Mouse (Mus musculus) lung, postnatal 10 days (tissue): ENCODE data around the gene Gbgt1.

ENCODE experiments used
- DNase-seq: peaks from one replicate; pipeline ENCODE4 v3.0.0; 2021

Gbgt1 gene

DNA sequence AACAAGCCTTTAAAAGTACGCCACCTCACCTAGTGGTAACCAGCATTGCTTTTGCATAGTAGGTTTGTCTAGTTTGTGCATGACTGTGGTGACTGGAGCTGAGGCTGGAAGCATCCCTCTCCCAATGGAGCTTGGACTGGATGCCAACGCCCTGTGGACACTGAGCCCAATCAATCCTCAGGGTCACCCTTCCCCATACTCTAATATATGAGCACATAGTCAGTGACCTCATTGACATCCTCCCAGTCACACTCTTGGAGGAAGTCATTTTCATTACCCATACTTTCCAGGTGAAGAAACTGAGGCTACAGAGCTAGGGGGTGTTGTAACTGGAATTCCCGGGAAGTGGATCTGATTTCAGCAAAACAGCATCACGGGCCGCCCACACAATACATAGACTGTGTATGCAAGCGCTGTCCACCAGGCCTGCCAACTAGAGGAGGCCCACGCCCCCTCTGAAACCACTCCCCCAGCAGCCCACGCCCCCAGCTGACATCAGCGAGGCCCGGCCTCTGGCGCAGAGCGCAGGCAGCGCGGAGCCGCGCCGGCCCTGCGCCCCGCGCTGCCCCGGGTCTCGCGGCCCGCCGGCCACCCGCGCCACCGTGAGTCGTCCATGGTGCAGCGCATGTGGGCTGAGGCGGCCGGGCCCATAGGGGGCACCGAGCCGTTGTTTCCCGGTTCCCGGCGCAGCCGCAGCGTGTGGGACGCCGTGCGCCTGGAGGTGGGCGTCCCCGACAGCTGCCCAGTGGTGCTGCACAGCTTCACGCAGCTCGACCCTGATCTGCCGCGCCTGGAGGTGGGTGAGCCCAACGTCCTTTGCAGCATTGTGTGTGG, 36.5 kb downstream of the Gbgt1 start:
- DNase-seq = peak; percentile 97

DNA sequence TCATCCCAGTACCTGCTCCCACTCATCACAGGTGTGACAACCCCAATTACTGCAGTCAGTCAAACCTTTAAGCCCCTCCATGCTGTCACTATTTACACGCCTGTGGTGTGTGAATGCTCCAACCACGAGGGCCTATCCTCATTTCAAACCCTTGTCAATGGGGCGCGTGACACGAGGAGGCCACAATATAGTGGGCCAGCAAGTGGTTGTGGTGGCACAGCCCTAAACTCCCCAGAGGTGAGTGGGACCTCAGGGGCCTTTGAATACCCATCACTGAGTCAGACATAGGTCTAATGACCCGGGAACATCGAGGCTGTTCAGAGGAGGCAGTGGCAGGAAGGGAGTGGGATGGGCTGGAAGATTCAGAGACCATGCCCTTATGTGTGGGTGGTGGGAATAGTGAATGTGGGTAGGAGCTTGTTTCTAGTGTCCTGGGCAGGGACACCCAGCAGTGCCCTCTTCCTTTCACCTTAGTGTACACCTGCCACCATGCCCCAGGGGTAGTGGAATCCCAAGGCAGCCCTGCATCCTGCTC, 37.3 kb downstream of the Gbgt1 start:
- DNase-seq = no peak

DNA sequence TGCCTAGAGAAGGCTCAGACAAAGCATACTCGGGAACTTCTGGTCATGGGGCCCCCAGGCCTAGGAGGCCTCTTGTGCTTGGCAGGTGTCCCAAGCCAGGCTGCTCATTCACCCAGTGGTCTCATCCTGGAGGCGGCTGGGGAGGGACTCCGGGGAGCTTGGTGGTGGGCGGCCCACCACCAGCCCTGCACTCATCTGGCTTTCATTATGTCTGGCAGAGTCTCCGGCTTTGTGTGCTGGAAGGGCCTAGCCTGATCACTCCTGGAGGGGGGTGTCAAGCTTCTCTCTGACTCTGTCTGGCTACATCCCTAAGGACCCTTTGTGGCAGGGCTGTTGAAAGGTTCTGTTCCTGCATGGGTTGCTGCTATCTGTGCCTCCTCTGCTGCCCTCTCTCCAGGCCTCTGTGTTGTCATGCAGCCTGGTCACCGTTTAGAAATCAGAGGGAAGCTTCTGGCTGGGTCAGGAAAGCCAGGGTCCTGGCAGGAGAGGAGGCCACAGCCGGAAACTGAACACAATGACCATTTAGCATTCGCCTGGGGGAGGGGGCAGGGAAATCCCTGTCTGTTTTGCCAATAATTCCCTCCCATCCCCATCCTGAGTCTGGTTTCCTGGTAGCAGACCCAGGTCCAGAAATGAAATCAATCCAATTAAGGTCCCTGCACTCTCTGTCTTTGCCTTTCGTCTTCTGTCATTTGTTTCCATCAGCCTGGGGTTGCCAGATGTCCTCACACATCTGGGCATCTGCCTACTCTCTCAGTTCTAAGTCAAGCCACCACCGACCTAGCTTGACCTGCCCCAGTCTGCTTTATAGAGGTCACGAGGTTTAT, 38.0 kb downstream of the Gbgt1 start:
- peak; percentile 83 for DNase-seq

DNA sequence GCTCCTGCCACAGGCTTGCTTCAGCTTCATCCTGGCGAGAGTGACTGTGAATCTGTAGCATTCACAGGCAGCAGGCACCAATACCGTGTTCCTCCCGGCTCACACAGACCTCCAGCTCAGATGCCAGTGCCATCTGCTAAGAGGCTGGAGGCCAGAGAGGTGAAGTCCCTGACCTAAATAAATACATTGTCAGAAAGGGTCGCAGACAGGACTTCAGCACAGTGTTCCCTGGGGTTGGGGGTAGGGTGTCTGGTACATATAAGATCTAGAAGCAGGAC, 38.5 kb downstream of the Gbgt1 start:
- DNase-seq = no peak

DNA sequence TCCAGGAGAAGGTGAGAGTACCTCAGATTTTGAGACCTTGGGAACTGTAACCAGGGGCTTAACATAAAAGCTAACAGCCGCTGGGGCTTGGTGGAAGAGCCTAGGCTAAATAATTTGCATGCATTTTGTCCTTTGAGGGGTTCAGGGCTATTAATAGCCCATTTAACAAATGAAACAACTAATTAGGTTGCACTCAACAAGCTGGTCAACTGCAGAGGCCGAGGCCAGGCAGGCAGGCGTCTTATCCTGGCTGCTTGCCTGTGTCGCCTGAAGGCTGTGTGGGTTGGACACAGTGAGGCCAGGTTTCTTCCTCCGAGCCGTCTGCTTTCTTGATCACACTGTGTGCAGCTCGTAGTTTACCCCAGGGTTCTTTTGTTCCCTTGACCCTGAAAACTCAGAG, 39.0 kb downstream of the Gbgt1 start:
- DNase-seq = peak; percentile 68

DNA sequence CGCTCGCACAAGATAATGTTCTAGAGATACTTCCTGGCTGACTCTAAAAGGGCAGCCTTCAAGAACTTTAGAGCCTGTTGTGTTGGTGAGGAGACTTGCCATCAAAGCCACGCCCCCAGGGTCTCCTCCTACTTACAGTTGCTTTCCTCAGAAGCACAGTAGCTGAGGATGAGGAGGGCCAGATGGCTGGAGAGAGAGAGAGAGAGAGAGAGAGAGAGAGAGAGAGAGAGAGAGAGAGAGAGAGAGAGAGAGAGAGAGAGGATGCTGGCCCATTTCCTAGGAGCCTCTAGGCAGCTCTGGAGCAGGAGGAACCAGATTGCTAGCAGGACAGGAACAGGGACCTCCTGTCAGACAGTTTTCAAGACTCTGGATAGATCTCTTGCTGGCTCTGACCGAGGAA, 39.5 kb downstream of the Gbgt1 start:
- DNase-seq = peak; percentile 86

DNA sequence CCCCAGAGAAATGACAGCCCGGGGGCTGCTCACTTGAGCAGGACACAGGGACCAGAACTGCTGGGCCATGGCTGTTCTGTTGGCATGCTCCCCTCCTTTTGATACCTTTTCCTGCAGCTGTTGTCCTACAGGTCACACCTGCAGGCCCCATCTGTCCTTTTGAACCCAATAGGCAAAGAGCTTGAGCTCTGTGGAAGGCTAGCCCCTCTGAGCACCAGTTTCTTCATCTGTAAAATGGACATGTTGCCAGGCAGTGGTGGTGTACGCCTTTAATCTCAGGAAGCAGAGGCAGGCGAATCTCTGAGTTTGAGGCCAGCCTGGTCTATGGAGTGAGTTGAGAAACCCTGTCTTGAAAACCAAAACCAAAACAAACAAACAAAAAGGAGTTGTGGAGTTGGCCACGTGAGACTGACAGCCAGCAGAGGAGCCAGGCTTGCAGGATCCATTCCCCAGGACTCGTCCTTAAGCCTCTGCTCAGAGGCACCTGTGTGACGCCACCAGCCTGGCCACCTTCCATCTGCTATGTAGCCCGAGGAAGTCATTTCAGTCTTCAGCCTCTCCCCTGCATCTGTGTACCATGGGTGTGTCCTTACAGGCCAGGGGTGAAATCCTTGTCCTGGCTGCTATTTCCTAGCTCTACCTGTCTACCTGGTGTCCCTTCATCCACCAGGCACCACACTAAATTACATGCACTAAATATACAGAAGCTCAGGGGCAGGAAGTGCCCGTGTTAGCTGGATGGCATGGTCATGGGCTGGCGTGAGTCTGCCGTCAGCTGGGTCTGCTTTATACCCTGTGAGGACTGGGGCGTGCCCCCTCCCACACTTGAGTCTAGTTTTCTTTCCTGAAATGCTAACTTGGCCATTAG, 40.3 kb downstream of the Gbgt1 start:
- no peak for DNase-seq

DNA sequence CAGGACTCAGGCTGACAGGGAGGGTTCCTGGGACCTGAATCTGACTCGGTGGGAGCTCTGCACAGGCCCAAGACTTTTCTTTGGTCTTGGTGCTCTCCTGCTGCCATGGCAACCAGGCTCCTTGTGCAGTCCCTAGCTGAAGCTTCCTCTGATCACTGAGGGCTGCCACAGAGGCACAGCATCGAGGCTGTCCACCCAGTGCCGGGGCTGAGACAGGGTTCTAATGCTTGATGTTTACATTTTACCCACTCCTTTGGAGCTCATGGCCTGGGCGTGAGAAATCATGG, 40.9 kb downstream of the Gbgt1 start:
- no peak for DNase-seq

DNA sequence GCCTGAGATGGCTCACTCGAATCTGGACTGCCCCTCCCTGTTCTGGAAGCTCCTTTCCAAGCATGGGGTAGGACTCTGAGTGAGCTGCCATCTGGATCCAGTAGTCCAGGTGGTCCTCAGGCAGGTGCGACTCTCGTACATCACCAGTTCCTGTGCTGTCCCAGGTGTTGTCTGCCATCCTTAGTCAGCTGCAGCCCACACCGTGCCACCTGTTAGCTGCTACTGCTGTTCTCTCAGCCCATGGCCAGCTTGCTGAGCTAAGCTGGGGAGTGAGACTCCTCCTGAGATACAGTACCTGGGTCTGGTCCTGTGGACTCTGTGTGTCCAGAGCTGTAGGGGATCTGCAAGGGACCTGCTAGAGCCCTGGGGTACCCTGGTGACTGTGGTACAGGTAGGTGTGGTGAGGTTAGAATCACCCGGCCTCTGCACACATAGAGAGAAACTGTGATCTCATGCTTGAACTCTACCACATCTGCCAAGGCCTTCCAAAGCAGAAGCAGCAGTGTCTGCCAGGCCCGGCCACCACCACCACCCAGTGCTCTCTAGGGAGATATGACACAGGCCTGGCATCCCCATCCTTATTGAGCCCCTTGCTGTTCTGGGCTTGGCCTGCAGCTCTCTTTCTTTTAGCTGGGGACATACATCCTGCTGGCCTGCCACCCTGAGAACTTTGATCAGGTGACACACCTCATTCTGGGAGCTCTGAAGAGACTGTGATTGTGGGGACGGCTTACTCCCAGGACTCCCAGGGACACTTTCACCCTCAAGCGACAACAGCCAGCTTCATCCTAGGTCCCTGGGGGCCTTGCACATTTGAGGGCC, 41.5 kb downstream of the Gbgt1 start:
- DNase-seq = no peak

DNA sequence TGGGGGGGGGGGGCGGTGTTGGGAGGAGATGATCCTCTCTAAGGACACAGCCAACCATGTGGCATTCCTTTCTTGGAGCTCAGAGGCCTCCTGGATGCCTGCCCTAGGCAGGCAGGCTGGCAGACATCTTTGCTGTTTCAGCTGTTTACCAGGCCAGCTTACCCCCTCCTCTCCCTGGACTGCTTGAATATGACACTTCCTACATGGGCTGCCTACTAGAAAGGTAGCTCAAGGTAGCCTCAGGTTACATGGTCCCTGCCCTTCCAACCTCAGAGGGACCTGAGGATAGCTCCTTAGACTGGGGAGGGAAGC, 42.1 kb downstream of the Gbgt1 start:
- DNase-seq = no peak

DNA sequence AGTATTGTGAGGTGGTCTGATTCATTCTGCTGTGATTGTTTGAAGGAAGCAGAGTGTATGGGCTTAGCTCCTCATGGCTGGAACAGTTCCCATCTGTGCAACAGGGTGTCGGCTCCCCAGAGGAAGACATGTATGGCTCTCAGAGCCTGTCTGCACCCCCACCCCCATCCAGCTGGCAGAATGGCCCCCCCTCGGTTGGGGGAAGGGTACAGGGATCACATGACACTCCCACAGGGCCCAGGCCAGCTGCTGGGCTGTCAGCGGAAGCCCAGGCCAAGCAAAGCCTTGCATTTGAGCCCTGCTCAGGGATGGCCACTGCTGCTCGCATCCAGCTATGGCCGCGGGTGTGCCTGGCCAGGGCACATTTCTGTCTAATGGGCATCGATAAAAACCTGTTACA, 42.5 kb downstream of the Gbgt1 start:
- DNase-seq = peak; percentile 90

DNA sequence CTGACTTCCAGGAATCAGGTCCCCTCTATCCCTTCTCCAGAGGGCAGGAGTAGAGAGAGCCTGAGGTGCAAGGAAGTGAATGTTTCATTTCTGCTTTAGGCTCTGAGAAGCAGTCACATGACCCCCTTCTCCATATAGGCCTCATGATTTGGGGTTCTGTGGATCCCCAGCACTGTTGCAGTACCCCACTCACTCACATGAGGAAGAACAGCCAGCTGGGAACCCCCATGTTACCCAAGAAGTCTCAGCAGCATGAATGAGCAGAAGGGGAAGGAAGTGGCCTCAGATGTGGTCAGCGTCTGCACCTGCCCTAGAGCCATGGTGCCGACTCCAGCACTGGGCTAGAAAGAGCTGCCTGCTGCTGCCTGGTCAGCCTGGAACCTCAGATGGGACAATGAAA, 43.3 kb downstream of the Gbgt1 start:
- DNase-seq = no peak

DNA sequence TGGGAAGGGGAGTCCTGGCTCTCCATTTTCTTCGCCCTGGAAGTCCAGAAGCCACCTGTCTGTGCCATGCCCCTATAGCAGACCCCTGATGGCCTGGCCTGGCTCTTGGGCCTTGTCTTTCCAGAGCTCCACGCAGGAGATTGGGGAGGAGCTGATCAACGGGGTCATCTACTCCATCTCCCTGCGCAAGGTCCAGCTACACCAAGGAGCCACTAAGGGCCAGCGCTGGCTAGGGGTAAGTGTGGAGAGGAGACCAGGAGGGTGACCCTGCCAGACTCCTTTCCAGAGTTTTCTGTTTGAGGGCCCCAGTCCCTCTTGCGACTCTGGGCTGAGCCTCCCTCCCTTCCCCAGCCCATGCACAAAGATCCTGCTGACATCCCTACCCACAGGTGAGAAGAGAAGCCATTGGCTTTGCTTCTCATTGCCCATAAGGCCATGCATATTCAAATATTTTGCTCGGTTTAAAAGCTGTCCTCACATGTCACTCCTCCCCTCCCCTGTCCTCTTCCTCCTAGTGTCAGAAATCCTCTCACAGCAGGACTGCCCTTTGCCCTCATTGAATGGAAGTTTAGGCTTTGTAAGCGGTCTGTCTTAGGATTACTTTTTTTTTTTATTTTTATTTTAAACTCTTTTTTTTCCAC, 44.0 kb downstream of the Gbgt1 start:
- no peak for DNase-seq

DNA sequence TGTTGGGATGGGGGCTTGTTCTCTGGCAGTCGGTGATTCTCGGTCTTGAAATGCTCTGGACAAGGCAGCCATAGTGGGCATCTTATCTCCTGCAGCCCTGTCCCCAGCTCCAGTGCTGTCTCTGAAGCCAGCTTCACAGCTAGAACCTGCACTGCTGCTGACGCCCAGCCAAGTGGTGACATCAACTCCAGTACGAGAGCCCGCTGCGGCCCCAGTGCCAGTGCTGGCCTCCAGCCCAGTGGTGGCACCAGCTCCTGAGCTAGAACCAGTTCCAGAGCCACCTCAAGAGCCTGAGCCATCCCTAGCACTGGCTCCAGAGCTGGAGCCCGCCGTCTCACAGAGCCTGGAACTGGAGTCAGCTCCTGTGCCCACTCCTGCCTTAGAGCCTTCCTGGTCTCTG, 47.2 kb downstream of the Gbgt1 start:
- DNase-seq = no peak

DNA sequence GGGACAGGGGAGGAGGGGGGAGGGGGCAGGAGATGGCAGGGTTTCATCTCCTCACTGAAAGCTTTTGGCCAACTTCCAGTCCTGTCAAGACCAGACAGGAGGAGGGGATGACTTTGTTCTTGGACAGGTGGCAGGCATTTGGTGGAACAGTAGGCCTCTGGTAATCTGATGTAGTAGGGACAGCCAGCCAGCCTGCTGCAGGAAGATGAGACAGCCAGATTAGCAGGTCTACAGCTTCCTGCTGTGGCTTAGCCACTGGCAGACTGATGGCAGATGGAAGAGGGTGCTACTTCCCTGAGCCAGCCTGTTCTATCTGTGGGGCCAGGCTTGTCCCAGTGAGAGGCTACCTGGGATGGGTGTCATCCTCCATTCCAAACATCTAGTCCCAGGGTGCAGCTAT, 49.3 kb downstream of the Gbgt1 start:
- no peak for DNase-seq

DNA sequence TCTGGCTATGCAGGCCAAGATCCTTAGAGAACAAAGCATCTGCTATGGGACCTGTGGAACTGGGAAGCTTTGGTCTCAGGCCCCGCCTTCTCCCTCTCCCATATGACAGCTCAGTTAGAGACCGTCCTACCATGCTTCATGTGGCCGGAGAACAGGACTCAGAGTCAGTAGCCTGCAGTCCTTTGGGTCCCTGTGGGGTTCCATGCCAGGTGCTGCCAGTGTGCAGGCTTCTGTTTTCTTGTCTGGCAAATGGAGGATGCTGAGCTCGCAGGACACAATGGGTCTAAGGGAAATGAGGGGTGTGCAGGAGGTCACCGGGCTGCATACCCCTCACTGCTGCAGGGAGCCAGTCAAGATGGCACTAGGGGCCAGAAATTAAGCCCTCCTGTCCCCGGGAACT, 49.9 kb downstream of the Gbgt1 start:
- no peak for DNase-seq

DNA sequence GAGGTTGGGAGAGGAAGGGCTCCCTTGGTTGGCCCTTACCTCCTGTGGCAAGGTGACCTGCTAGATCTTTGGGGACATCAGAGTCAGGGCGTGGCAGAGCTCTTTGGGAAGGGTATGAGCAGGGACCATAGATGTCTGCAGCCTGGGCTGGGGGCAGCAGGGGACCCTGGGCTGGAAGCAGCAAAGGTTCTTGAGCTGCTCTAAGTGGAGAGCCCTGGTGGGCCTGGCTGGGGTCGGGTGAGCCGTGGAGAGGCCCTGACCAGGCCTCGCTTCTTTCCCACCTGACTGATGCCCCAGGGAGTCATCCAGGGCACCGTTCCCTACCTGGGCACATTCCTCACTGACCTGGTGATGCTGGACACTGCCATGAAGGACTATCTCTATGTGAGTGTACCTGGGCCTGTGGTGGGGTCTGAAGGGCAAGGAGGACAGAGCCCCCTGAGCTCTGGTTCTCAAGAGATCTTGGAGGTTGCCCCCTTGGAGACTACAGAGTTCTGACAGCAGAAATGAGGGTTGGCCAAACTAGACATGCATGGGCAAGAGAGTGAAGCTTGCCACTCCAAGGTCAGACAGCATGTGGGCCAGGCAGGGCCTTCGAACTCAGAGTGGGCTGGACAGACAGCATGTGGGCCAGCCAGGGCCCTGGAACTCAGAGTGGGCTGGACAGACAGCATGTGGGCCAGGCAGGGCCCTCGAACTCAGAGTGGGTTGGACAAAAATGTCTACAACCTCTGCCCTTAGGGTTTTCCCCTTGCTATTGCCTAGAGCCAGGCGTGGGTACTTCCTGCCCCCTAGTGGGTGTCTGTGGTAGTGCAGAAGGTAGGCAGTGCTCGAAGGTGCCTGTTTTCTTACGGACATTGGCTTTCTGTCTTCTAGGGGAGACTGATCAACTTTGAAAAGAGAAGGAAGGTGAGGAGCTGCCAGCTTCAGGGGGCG, 50.8 kb downstream of the Gbgt1 start:
- DNase-seq = peak; percentile 92

DNA sequence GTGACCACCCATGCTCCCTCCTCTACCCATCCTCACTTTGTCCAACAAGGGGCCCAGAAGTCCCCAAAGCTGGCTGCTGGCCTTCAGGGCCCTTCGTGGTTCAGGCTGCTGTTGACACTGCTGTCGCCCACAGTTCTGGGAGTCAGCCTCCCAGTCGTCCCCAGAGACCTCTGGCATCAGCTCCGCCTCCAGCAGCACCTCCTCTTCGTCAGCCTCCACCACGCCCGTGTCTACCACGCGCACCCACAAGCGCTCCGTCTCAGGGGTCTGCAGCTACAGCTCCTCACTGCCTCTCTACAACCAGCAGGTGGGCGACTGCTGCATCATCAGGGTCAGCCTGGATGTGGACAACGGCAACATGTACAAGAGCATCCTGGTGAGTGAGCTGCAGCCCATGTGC, 52.5 kb downstream of the Gbgt1 start:
- DNase-seq = no peak

DNA sequence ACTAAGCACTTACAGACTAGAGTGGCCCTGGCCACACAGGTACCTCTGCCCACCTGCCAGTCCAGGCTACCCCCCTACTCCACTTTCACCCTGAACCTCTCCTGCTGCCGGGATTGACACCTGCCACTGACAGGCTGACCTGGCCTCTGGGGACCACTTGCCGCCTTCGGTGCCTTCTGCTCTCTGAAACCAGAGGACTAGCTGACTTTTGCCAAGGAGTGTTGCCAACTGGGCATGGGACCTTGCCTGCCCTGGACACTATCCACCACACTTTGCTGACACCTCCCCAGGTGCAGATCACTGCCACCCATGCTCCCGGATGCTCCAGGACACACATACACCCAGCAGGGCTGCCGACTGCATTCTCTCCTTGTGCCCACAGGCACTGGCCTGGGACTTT, 55.6 kb downstream of the Gbgt1 start:
- DNase-seq = no peak
